Mouse (Mus musculus): ENCODE measurements around the gene Gdap1l1. TPM values are rescaled to one million over a fixed set of nuclear protein-coding genes. Genes with fewer than 3 reads are reported as not detected.
"Not testable (repeated sequence)": the region's sequence is repeated elsewhere in the genome, so short reads cannot be mapped to it uniquely, and the experiment has no call there.

Gene Gdap1l1
- polyA plus RNA-seq, 1 experiment: 3.1 TPM

DNA sequence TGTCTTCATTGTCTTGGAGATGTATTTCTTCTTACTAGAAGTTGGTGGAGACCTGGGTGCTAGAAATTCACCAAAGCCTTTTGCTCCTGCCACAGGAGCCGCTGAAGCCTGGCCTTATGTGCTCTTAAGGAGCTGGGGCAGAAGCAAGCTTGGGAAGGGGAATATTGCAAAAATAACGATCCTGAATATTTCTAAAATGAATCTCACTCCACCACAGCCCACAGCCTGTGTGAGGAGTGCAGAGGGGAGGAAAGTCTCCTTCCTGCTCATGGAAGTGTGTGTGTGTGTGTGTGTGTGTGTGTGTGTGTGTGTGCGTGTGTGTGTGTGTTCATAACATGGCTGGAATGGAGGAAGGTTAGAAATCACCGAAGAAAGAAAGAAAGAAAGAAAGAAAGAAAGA, 39.5 kb upstream of the Gdap1l1 start:
- WGBS: 74% methylated on average over 4 of the region's 4 CpGs

GRCm38 (mm10) chr2:163399222-163399621, 39.1 kb upstream of the Gdap1l1 start:
- DNase-seq: no peak
- no peak overlapping the region for H3K4me3 ChIP-seq (ENCODE audit: control insufficient read depth, insufficient read depth, low read length)
- H3K27me3 ChIP-seq (ENCODE audit: control insufficient read depth, insufficient read depth, low read length): no peaks in the 10 kb centered on the region
- H3K4me1 ChIP-seq (replicated peaks; ENCODE audit: control insufficient read depth, insufficient read depth, low read length): no peaks in the 10 kb centered on the region
- no peaks in the 10 kb centered on the region for H3K36me3 ChIP-seq (ENCODE audit: control insufficient read depth, insufficient read depth, low read length)
- WGBS: 84% methylated on average over 8 of the region's 8 CpGs
- no peak overlapping the region for H3K27ac ChIP-seq (ENCODE audit: control insufficient read depth, insufficient read depth, low read length)
- TF ChIP-seq CTCF (IDR thresholded peaks at IDR 0.05; ENCODE audit: borderline replicate concordance, control insufficient read depth, extremely low read depth, insufficient read depth, low read length, poor library complexity) (no peak), POLR2A (IDR thresholded peaks at IDR 0.05; ENCODE audit: control insufficient read depth, extremely low read depth, insufficient read depth, low read length, poor library complexity) (no peak)

More for the DNA sequence above, 39.5 kb upstream of the Gdap1l1 start:
- Histone ChIP-seq H3K27me3 (ENCODE audit: control insufficient read depth, insufficient read depth, low read length) (no peaks in the 10 kb centered on the region), H3K36me3 (ENCODE audit: control insufficient read depth, insufficient read depth, low read length) (no peaks in the 10 kb centered on the region), H3K27ac (ENCODE audit: control insufficient read depth, insufficient read depth, low read length) (no peak overlapping the region), H3K4me1 (replicated peaks; ENCODE audit: control insufficient read depth, insufficient read depth, low read length) (no peaks in the 10 kb centered on the region), H3K4me3 (ENCODE audit: control insufficient read depth, insufficient read depth, low read length) (no peak overlapping the region)
- no peak for TF ChIP-seq CTCF (IDR thresholded peaks at IDR 0.05; ENCODE audit: borderline replicate concordance, control insufficient read depth, extremely low read depth, insufficient read depth, low read length, poor library complexity)
- TF ChIP-seq POLR2A (IDR thresholded peaks at IDR 0.05; ENCODE audit: control insufficient read depth, extremely low read depth, insufficient read depth, low read length, poor library complexity): no peak
- no peak for DNase-seq

DNA sequence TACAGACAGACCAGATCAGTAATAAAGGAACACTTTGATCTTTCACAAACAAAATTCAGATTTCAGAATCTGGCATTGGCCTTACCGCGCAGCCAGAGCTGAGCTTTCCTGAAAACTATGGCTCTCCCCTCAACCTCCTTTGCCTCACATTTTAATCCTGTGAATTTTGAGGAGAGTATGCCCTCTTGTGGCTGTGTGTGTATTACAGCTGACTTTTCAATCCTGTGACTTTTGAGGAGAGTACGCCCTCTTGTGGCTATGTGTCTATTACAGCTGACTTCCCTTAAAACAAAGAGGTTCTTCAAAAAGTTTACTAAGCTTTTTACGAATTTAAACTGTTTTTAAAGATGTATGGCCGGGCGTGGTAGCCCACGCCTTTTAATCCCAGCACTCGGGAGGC, 37.1 kb upstream of the Gdap1l1 start:
- peak; percentile 74 for DNase-seq
- Histone ChIP-seq H3K4me3 (ENCODE audit: control insufficient read depth, insufficient read depth, low read length) (no peak overlapping the region), H3K27me3 (ENCODE audit: control insufficient read depth, insufficient read depth, low read length) (no peaks in the 10 kb centered on the region), H3K36me3 (ENCODE audit: control insufficient read depth, insufficient read depth, low read length) (peaks cover 5% of the 10 kb centered on the region), H3K4me1 (replicated peaks; ENCODE audit: control insufficient read depth, insufficient read depth, low read length) (no peaks in the 10 kb centered on the region), H3K27ac (ENCODE audit: control insufficient read depth, insufficient read depth, low read length) (no peak overlapping the region)
- TF ChIP-seq CTCF (IDR thresholded peaks at IDR 0.05; ENCODE audit: borderline replicate concordance, control insufficient read depth, extremely low read depth, insufficient read depth, low read length, poor library complexity): no peak
- TF ChIP-seq POLR2A (IDR thresholded peaks at IDR 0.05; ENCODE audit: control insufficient read depth, extremely low read depth, insufficient read depth, low read length, poor library complexity): no peak
- 3% methylated on average over 8 of the region's 8 CpGs for WGBS

DNA sequence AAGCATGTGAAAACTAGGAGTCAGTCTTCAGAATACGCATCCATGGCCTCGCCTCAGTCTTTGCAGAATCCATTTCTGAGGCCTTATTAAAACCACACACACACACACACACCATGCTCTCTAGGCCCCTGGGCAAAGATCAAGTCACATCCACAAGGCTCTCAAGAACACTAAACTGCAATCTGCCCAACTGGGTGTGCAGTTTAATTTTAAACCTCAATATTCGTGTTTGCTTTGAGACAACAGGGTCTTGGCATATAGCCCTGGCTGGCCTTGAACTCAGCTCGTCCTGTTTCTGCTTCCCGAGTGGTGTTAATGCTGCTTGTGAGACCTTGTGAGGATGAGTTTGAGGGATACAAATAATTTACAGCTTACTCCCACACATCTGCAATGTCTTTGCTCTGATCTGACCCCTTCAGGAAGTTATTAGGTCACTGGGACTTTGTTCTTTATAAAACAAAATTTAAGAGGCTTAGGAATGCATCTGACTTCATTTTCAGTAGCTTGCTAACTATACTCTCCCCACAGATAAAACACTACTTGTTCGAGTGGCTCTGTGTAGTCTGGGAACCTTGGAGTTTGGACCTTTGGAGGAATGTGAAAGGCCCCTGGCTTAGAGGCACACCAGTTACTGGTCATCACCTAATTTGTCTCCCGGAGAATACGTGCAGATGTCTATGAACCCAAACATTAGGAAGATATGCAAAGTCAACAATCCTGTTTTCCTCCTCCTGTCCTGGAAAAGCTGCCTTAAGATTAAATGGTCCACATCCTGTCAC, 34.0 kb upstream of the Gdap1l1 start:
- WGBS: 90% methylated on average over 8 of the region's 8 CpGs
- Histone ChIP-seq H3K4me3 (ENCODE audit: control insufficient read depth, insufficient read depth, low read length) (no peak overlapping the region), H3K36me3 (ENCODE audit: control insufficient read depth, insufficient read depth, low read length) (peaks cover 25% of the 10 kb centered on the region), H3K4me1 (replicated peaks; ENCODE audit: control insufficient read depth, insufficient read depth, low read length) (no peaks in the 10 kb centered on the region), H3K27ac (ENCODE audit: control insufficient read depth, insufficient read depth, low read length) (no peak overlapping the region), H3K27me3 (ENCODE audit: control insufficient read depth, insufficient read depth, low read length) (no peaks in the 10 kb centered on the region)
- DNase-seq: no peak
- TF ChIP-seq POLR2A (IDR thresholded peaks at IDR 0.05; ENCODE audit: control insufficient read depth, extremely low read depth, insufficient read depth, low read length, poor library complexity) (no peak), CTCF (IDR thresholded peaks at IDR 0.05; ENCODE audit: borderline replicate concordance, control insufficient read depth, extremely low read depth, insufficient read depth, low read length, poor library complexity) (no peak)

GRCm38 (mm10) chr2:163410211-163410610, 28.1 kb upstream of the Gdap1l1 start:
- no peak for DNase-seq
- Histone ChIP-seq H3K27ac (ENCODE audit: control insufficient read depth, insufficient read depth, low read length) (no peak overlapping the region), H3K4me1 (replicated peaks; ENCODE audit: control insufficient read depth, insufficient read depth, low read length) (peaks cover 2% of the 10 kb centered on the region), H3K27me3 (ENCODE audit: control insufficient read depth, insufficient read depth, low read length) (no peaks in the 10 kb centered on the region), H3K36me3 (ENCODE audit: control insufficient read depth, insufficient read depth, low read length) (peaks cover 57% of the 10 kb centered on the region), H3K4me3 (ENCODE audit: control insufficient read depth, insufficient read depth, low read length) (no peak overlapping the region)
- TF ChIP-seq POLR2A (IDR thresholded peaks at IDR 0.05; ENCODE audit: control insufficient read depth, extremely low read depth, insufficient read depth, low read length, poor library complexity): no peak
- no peak for TF ChIP-seq CTCF (IDR thresholded peaks at IDR 0.05; ENCODE audit: borderline replicate concordance, control insufficient read depth, extremely low read depth, insufficient read depth, low read length, poor library complexity)
- WGBS: 91% methylated on average over 3 of the region's 3 CpGs

DNA sequence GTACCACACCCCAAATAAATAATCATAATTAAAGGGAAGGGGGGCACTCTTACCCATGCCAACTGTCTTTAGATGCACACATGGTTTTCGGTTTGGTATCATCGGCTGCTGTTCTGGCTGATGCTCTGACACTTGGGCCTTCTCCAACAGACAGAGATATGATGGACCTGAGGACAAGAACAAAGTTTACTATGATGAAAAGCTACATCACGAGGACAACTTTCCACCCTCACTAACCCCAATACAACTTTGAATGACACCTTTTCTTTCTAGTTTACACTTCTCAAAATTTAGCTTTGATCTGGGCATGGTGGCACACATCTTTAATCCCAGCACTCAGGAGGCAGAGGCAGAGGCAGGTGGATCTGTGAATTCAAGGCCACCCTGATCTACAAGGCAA, 26.9 kb upstream of the Gdap1l1 start:
- DNase-seq; H3K4me3 ChIP-seq (ENCODE audit: control insufficient read depth, insufficient read depth, low read length); H3K4me1 ChIP-seq (replicated peaks; ENCODE audit: control insufficient read depth, insufficient read depth, low read length); H3K27ac ChIP-seq (ENCODE audit: control insufficient read depth, insufficient read depth, low read length); H3K27me3 ChIP-seq (ENCODE audit: control insufficient read depth, insufficient read depth, low read length): not testable (repeated sequence)
- 70% methylated on average over 3 of the region's 3 CpGs for WGBS
- H3K36me3 ChIP-seq (ENCODE audit: control insufficient read depth, insufficient read depth, low read length): peaks cover 54% of the 10 kb centered on the region

DNA sequence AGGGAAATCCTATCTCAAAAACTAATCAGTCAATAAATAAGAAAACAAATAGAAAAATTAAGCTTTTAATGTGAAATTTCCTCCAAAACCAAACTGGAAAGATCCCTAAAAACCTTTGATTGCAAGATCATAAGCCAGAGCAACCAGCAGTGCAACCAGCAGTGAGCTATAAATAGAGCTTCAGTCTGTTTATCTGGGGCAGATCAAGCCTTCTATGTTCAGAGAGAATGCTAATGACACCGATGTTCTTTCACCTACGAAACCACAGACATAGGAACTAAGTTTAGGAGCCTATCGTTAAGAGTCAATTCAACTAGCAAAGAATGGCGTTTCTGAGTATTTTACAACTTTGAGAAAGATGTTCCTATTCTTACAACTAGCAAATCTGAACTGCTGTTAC, 26.4 kb upstream of the Gdap1l1 start:
- 11% methylated on average over 4 of the region's 4 CpGs for WGBS
- Histone ChIP-seq H3K27me3 (ENCODE audit: control insufficient read depth, insufficient read depth, low read length) (no peaks in the 10 kb centered on the region), H3K4me3 (ENCODE audit: control insufficient read depth, insufficient read depth, low read length) (no peak overlapping the region), H3K36me3 (ENCODE audit: control insufficient read depth, insufficient read depth, low read length) (peaks cover 53% of the 10 kb centered on the region), H3K4me1 (replicated peaks; ENCODE audit: control insufficient read depth, insufficient read depth, low read length) (peaks cover 2% of the 10 kb centered on the region), H3K27ac (ENCODE audit: control insufficient read depth, insufficient read depth, low read length) (no peak overlapping the region)
- TF ChIP-seq POLR2A (IDR thresholded peaks at IDR 0.05; ENCODE audit: control insufficient read depth, extremely low read depth, insufficient read depth, low read length, poor library complexity): no peak
- no peak for TF ChIP-seq CTCF (IDR thresholded peaks at IDR 0.05; ENCODE audit: borderline replicate concordance, control insufficient read depth, extremely low read depth, insufficient read depth, low read length, poor library complexity)
- DNase-seq: no peak

Measured in thymus, adult 2 months (tissue).